Mouse (Mus musculus) neural tube, embryonic 11.5 days (tissue): Measurements from ENCODE around the gene Nlrc3. TPM values are rescaled to one million over a fixed set of nuclear protein-coding genes. Genes with fewer than 3 reads are reported as not detected.
A peak's percentile ranks its signal among the peaks of the same experiment; 100 is the strongest.

ENCODE experiments used
- ATAC-seq: fragments of 200-750 bp; cut with Nextera tagmentation; 2 replicates; pipeline ENCODE4 v1.8.0; 2017; ENCODE audit warnings: moderate number of reproducible peaks, mild to moderate bottlenecking, moderate TSS enrichment, moderate library complexity; ENCODE audit not compliant: insufficient read depth, low FRiP score, low TSS enrichment
- DNase-seq: peaks from one replicate; pipeline ENCODE4 v3.0.0-alpha.2; 2015; ENCODE audit warnings: low spot score
- H3K27ac ChIP-seq: fragments of 300-500 bp; sonication (generic); 2 replicates; pipeline ENCODE4 v1.5.1; 2014; ENCODE audit warnings: low read depth, mild to moderate bottlenecking, low read length
- H3K27me3 ChIP-seq: fragments of 300-500 bp; sonication (generic); 2 replicates; pipeline ENCODE4 v1.6.1; 2014; ENCODE audit warnings: mild to moderate bottlenecking, low read length, mixed read lengths; ENCODE audit not compliant: control insufficient read depth, insufficient read depth
- H3K36me3 ChIP-seq: fragments of 300-500 bp; sonication (generic); 2 replicates; pipeline ENCODE4 v1.6.1; 2014; ENCODE audit warnings: mild to moderate bottlenecking, low read length, moderate library complexity, mixed read lengths; ENCODE audit not compliant: control insufficient read depth, insufficient read depth
- H3K4me1 ChIP-seq: fragments of 300-500 bp; sonication (generic); 2 replicates; pipeline ENCODE4 v1.6.1; 2014; ENCODE audit warnings: low read length, mixed read lengths; ENCODE audit not compliant: control insufficient read depth, insufficient read depth
- H3K4me2 ChIP-seq: fragments of 300-500 bp; sonication (generic); 2 replicates; pipeline ENCODE4 v1.6.1; 2014; ENCODE audit warnings: low read depth, mild to moderate bottlenecking, moderate library complexity
- H3K4me3 ChIP-seq: fragments of 300-500 bp; sonication (generic); 2 replicates; pipeline ENCODE4 v1.5.1; 2014; ENCODE audit warnings: low read depth, low read length
- H3K9ac ChIP-seq: fragments of 300-500 bp; sonication (generic); 2 replicates; pipeline ENCODE4 v1.6.1; 2014; ENCODE audit warnings: mild to moderate bottlenecking, low read length
- H3K9me3 ChIP-seq: fragments of 300-500 bp; sonication (generic); 2 replicates; pipeline ENCODE4 v1.6.1; 2016; ENCODE audit warnings: low read length; ENCODE audit not compliant: control insufficient read depth
- WGBS: fragments of 180-500 bp; shearing (Covaris S2); extraction: QIAGEN DNeasy Blood & Tissue Kit; methylation state at CpG from one replicate; pipeline ENCODE4 v1.1.7; 2014; 5-methylcytosine and 5-hydroxymethylcytosine counted together
- polyA plus RNA-seq: library from polyadenylated mRNA; unstranded; fragments of >200 nt; fragmentation: Nextera tagmentation; extraction: Ambion mirVana; gene quantifications from 2 replicates; pipeline ENCODE4 v1.2.1, GENCODE M21; 2014

Nlrc3 gene
- polyA plus RNA-seq, 1 experiment from 2014 or later: 1.1 TPM

GRCm38 (mm10) chr16:3920756-3921155 lies 55.7 kb downstream of the Nlrc3 start:
- 95% methylated on average over 2 of the region's 2 CpGs for WGBS
- Histone ChIP-seq H3K9ac (no peak overlapping the region), H3K27me3 (no peaks in the 10 kb centered on the region), H3K36me3 (no peaks in the 10 kb centered on the region; the same call in 1 of the 2 replicates), H3K27ac (no peak overlapping the region), H3K9me3 (no peaks in the 10 kb centered on the region), H3K4me3 (no peak overlapping the region), H3K4me1 (no peaks in the 10 kb centered on the region), H3K4me2 (no peak overlapping the region)
- DNase-seq (no peak), ATAC-seq (no peak)

GRCm38 (mm10) chr16:3909118-3909517 lies 67.3 kb downstream of the Nlrc3 start:
- no peak for DNase-seq
- ATAC-seq: no peak
- Histone ChIP-seq H3K27ac (no peak overlapping the region), H3K4me3 (peak overlapping the region; percentile 46), H3K36me3 (no peaks in the 10 kb centered on the region; the same call in 1 of the 2 replicates), H3K9ac (peak overlapping the region; percentile 54), H3K4me1 (peaks cover 5% of the 10 kb centered on the region; the same call in 1 of the 2 replicates), H3K4me2 (peak overlapping the region; percentile 66), H3K9me3 (no peaks in the 10 kb centered on the region), H3K27me3 (no peaks in the 10 kb centered on the region)
- 12% methylated on average over 20 of the region's 20 CpGs for WGBS

DNA sequence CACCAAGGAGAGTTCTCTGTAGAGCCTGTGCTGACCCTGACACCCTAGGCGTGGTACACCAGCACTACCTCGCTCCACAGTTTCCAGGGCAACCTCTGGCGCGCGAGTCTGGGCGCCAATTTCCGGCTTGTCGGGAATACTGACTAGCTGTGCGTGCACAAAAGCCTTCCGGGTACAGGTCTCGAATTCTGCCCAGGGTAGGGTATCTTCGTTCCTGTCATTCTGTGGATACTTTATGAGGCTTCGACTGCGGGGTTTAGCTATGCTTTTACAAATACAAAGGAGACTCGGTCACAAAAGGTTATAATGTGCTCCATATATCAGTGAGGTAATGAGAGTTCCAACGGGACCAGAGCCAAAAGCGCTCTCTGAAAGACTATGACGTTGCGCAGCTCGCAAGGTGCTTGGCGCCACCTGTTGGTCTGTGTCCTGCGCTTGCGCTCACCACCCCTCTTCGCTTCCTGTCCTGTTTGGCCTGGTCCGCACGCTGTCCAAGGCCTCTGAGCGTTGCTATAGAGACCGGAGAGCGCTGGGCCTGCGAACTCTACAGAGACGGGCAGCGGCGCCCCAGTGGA lies 67.8 kb downstream of the Nlrc3 start, which contains the start of the genes 1700037C18Rik and Cluap1:
Gene 1700037C18Rik, minus strand, starts transcription at position 153 of the 575 bp plus-strand sequence.
Gene Cluap1, plus strand, starts transcription at position 265 of the 575 bp plus-strand sequence.
- H3K36me3 ChIP-seq: peaks cover 2% of the 10 kb centered on the region
- under 1% methylated on average over 33 of the region's 33 CpGs for WGBS
- no peak within 1 kb of the TSS for H3K27ac ChIP-seq

GRCm38 (mm10) chr16:3907471-3907870 lies 69.0 kb downstream of the Nlrc3 start:
- no peak overlapping the region for H3K4me2 ChIP-seq
- no peaks in the 10 kb centered on the region for H3K9me3 ChIP-seq
- DNase-seq (no peak), ATAC-seq (no peak)
- WGBS: 73% methylated on average over 2 of the region's 2 CpGs
- no peaks in the 10 kb centered on the region for H3K27me3 ChIP-seq
- H3K27ac ChIP-seq: no peak overlapping the region
- H3K36me3 ChIP-seq: peaks cover 4% of the 10 kb centered on the region
- H3K9ac ChIP-seq: no peak overlapping the region
- H3K4me1 ChIP-seq: peaks cover 5% of the 10 kb centered on the region; the same call in 1 of the 2 replicates
- no peak overlapping the region for H3K4me3 ChIP-seq

More for the DNA sequence above, 67.8 kb downstream of the Nlrc3 start, which contains the start of the genes 1700037C18Rik and Cluap1:
- peak within 1 kb of the TSS; percentile 66 for H3K4me2 ChIP-seq
- H3K9ac ChIP-seq: peak within 1 kb of the TSS; percentile 54
- H3K4me3 ChIP-seq: peak within 1 kb of the TSS; percentile 46
- H3K9me3 ChIP-seq: no peaks in the 10 kb centered on the region
- ATAC-seq (peak; percentile 96), DNase-seq (peak; percentile 90)
- H3K4me1 ChIP-seq: peaks cover 5% of the 10 kb centered on the region; the same call in 1 of the 2 replicates
- H3K27me3 ChIP-seq: no peaks in the 10 kb centered on the region

DNA sequence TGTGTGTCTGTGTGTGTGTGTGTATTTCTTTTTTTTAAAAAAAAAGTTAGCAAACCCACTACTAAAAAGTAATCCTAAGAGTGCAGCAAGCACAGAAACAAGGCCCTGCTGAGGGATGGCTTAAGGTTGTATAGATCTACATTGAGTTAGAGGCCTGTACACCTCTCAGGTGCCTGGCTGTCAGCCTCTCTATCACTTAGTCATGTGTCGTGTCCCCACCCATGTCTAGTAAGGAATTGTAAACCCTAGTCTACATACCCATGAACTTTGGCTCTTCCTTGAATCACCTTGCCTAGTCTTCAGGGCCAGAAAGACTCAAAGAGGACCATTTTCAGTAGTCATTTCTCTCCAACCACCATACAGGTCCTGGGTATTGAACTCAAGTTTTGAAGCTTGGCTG lies 79.9 kb downstream of the Nlrc3 start:
- H3K27ac ChIP-seq: no peak overlapping the region
- no peak overlapping the region for H3K4me3 ChIP-seq
- ATAC-seq (no peak), DNase-seq (no peak)
- H3K4me1 ChIP-seq: no peaks in the 10 kb centered on the region
- no peaks in the 10 kb centered on the region for H3K27me3 ChIP-seq
- H3K4me2 ChIP-seq: no peak overlapping the region
- WGBS: 91% methylated on average over 1 of the region's 1 CpGs
- H3K9me3 ChIP-seq: no peaks in the 10 kb centered on the region
- peaks cover 2% of the 10 kb centered on the region for H3K36me3 ChIP-seq
- H3K9ac ChIP-seq: no peak overlapping the region

DNA sequence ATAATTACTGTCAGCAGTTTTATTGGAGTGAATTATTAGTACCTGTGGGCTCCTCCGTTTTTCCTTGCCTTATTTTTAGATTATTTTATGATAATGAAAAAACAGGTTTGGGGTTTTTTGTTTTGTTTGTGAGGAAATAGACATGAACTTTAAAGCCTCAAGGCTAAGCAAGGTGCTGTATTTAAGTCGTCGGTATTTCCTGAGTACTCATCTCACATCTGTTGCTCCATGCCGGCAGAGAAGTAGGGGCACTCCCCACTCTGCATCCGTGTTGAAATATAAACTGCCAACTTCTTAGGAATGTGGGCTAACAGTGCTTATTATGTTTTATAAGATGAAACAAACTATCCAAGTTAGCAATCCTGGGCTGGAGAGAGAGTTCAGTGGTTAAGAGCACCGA lies 80.4 kb downstream of the Nlrc3 start:
- DNase-seq (no peak), ATAC-seq (no peak)
- no peak overlapping the region for H3K4me2 ChIP-seq
- no peak overlapping the region for H3K9ac ChIP-seq
- no peak overlapping the region for H3K27ac ChIP-seq
- no peaks in the 10 kb centered on the region for H3K27me3 ChIP-seq
- 87% methylated on average over 6 of the region's 6 CpGs for WGBS
- no peak overlapping the region for H3K4me3 ChIP-seq
- H3K36me3 ChIP-seq: peaks cover 2% of the 10 kb centered on the region; the same call in 1 of the 2 replicates
- H3K4me1 ChIP-seq: no peaks in the 10 kb centered on the region
- H3K9me3 ChIP-seq: no peaks in the 10 kb centered on the region

- no peak overlapping the region for H3K9ac ChIP-seq
- H3K27me3 ChIP-seq: no peaks in the 10 kb centered on the region
- no peaks in the 10 kb centered on the region for H3K36me3 ChIP-seq
- whole genome bisulfite sequencing: 82% methylated on average over 9 of the region's 9 CpGs
- DNase-seq (no peak), ATAC-seq (no peak)
- no peaks in the 10 kb centered on the region for H3K4me1 ChIP-seq
- H3K4me3 ChIP-seq: no peak overlapping the region
- H3K27ac ChIP-seq: no peak overlapping the region
- H3K9me3 ChIP-seq: no peaks in the 10 kb centered on the region
- H3K4me2 ChIP-seq: no peak overlapping the region
Measured at GRCm38 (mm10) chr16:3895173-3895792, 81.1 kb downstream of the Nlrc3 start.
